Mouse (Mus musculus) lung, adult 2 months (tissue): ENCODE measurements at regions not wholly inside any gene's neighbourhood (a gene's known extent, or its start where the extent isn't known, plus 50 kb on each side); places are given as distances from the start of the nearest gene placed in this dataset.

ENCODE experiments used
- CTCF ChIP-seq: fragments of 200-500 bp; IDR thresholded peaks from 2 replicates; pipeline ENCODE4 v1.5.1; 2011; ENCODE audit warnings: mild to moderate bottlenecking, low read length, control low read depth; ENCODE audit not compliant: insufficient read depth
- POLR2A ChIP-seq: fragments of 200-500 bp; IDR thresholded peaks from 2 replicates; pipeline ENCODE4 v1.6.1; 2011; ENCODE audit warnings: low read depth, mild to moderate bottlenecking, control low read depth, low read length, borderline replicate concordance; ENCODE audit errors: extremely low read depth

- no peak for TF ChIP-seq CTCF
- no peak for TF ChIP-seq POLR2A
Measured at GRCm38 (mm10) chr3:70196671-70197070, 189.3 kb downstream of the Otol1 start.
